Mouse (Mus musculus): ENCODE measurements around the gene Itpr3.

DNA sequence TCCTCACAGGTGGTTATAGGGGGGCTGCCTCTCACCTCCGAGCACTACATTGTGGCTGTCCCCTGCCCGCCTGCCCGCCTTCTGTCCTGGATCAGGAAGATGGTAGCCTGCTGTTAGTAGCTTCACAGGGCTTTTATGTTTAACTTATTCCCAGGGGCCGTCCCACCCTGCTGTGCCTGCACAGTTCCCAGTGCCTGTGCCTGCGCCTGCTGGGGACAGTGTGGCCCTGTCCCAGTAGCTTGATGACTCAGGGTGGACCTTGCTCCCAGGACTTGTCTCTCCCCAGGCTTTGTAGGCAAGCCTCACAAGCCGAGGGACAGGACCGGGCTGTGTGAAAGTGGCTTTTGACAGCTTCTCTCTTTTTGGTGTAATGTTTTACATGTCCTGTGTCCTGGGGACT, 64.7 kb downstream of the Itpr3 start:
- TF ChIP-seq CTCF (IDR thresholded peaks at IDR 0.05) (no peak), POLR2A (IDR thresholded peaks at IDR 0.05; ENCODE audit: insufficient read depth, low read depth, low read length) (no peak), EP300 (IDR thresholded peaks at IDR 0.05; ENCODE audit: insufficient read depth, low read depth, low read length) (no peak)

Data from heart, adult 2 months (tissue).